Mouse (Mus musculus) lung, postnatal 4 days (tissue): ENCODE results near the gene Usp12.

Source experiments
- DNase-seq, 2 experiments: peaks; one replicate each; pipeline ENCODE4 v3.0.0; 2021

Gene Usp12

DNA sequence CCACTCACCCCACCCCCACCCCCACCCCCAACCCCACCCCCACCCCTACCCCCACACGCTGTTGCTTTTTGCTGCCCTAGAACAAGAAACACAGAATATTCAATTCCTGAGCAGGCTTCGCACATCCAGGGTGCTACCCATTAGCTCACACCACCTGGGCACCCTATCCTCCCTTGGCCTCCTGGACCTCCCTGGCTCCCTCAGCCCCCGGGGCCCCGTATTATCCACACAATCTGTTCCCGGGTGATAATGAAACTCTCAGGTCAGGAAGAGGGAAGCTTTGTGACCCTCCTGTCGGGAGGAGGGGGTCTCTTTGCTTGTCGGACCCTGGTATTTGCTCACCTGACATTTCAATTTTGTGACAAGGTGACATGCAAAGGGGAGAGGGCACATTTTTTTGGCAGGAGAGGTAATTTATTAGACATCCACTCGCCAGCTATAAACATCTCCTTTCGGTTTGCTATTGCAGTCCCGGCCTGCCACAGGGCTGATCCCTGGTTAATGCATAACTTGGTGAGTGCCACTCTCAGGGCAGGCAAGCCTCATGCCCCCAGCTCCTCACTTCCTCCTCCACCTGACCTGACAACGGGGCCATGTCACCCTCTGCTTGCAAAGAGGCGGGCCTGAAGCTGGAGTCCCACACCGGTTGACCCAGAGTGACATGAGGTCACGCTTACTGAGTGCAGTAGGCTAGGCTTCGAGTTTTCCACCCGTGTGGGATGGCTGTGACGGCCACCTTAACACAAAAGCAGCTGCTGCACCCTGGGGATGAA lies 107.1 kb downstream of the Usp12 start:
- DNase-seq, result peak; percentile 66 to 83

DNA sequence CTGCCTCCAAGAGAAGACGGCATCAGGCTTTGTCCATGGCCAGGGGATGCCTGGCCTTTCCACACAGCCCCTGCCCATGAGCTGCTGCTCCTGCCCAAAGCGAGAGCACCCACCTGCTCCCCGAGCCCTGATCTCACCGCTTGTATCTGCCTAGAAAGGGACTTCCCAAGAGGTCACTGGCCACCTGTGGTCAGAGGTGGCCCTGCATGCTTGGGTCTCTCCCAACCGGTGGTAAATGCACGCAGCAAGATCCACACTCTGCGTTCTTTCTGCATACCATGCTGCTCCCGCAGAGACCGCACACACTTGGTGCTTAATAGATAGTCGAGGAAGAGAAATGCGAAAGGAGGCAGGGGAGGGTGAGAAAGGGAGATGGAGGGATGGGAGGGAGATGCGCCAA lies 107.9 kb downstream of the Usp12 start:
- no peak for DNase-seq
